15 mouse cellular contexts compared by ENCODE assay signal in the genomic region with DNA sequence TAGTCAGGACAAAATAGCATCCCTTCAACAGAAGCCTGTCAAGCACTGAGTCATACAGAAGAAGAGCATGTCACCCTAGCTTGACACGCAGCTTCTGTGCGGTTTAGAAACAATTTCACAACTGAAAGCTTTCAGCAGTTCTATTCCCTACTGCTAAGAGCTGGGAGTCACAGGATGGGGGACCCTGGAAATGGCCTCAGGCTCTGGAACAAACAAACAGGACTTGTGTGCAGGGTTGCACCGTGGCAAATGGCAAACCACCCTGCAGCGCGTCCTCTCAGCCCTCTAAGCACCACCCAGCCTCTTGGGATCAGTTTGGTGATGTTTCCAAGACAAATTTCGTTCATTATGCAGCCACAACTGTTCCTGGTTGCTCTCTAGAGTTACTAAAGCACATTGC.
"Had no signal": no experiment of that assay in that cellular context is flagged by ENCODE, and none has a peak within 500 bp of the region (broad histone marks: within the 10 kb centered on the region; RNA-seq: fewer than 3 reads in every experiment).

No protein-coding gene starts in this region.

- H3K9ac ChIP-seq: neural tube, embryonic 15.5 days; stomach, embryonic 15.5 days had no signal

- H3K9me3 ChIP-seq: neural tube, embryonic 15.5 days; stomach, embryonic 15.5 days had no signal

- DNase-seq: retina, postnatal 1 day; right cerebral cortex, adult 18-20 months; right cerebral cortex, postnatal 14 days; right cerebral cortex, postnatal 25 days; right cerebral cortex, postnatal 4 days; spleen, adult 18-20 months; thymus, adult 18-20 months; thymus, adult 2 months; thymus, postnatal 14 days; thymus, postnatal 25 days; thymus, postnatal 36 days; thymus, postnatal 4 days had no signal

- H3K27me3 ChIP-seq: neural tube, embryonic 15.5 days; stomach, embryonic 15.5 days had no signal

- H3K36me3 ChIP-seq: neural tube, embryonic 15.5 days; stomach, embryonic 15.5 days had no signal

- H3K4me2 ChIP-seq: neural tube, embryonic 15.5 days; stomach, embryonic 15.5 days had no signal

- H3K4me3 ChIP-seq: neural tube, embryonic 15.5 days; stomach, embryonic 15.5 days had no signal

- H3K4me1 ChIP-seq: stomach, embryonic 15.5 days had no signal

- H3K27ac ChIP-seq: neural tube, embryonic 15.5 days; stomach, embryonic 15.5 days; stomach, postnatal 0 days had no signal
